Mouse (Mus musculus) cerebellum, adult 11-12 months (tissue): ENCODE measurements around the gene Eef1a1.
"Not testable (repeated sequence)": the region's sequence is repeated elsewhere in the genome, so short reads cannot be mapped to it uniquely, and the experiment has no call there.

ENCODE experiments used
- DNase-seq: peaks from one replicate; pipeline ENCODE4 v3.0.0; 2022

Eef1a1 gene

GRCm38 (mm10) chr9:78488890-78489420 is at the start of gene Eef1a1:
Gene Eef1a1 (minus strand): TSS chr9:78489151.
- DNase-seq: peak; percentile 40

GRCm38 (mm10) chr9:78538421-78538820 is 49.5 kb upstream of the Eef1a1 start:
- no peak for DNase-seq

- peak; percentile 76 for DNase-seq
Measured at GRCm38 (mm10) chr9:78537154-78537873, 48.4 kb upstream of the Eef1a1 start.

GRCm38 (mm10) chr9:78534606-78535005 is 45.7 kb upstream of the Eef1a1 start:
- no peak for DNase-seq

GRCm38 (mm10) chr9:78533296-78533935 is 44.5 kb upstream of the Eef1a1 start:
- DNase-seq: no peak

- no peak for DNase-seq
Measured at GRCm38 (mm10) chr9:78532341-78532819, 43.4 kb upstream of the Eef1a1 start.

- no peak for DNase-seq
Measured at GRCm38 (mm10) chr9:78531816-78532215, 42.9 kb upstream of the Eef1a1 start.

GRCm38 (mm10) chr9:78527767-78528381 is 38.9 kb upstream of the Eef1a1 start:
- DNase-seq: peak; percentile 57

GRCm38 (mm10) chr9:78527301-78527761 is 38.4 kb upstream of the Eef1a1 start:
- DNase-seq: peak; percentile 48

GRCm38 (mm10) chr9:78526206-78526605 is 37.3 kb upstream of the Eef1a1 start:
- DNase-seq: no peak

GRCm38 (mm10) chr9:78525451-78526135 is 36.6 kb upstream of the Eef1a1 start:
- no peak for DNase-seq

- no peak for DNase-seq
Measured at GRCm38 (mm10) chr9:78521689-78522088, 32.7 kb upstream of the Eef1a1 start.

- peak; percentile 58 for DNase-seq
Measured at GRCm38 (mm10) chr9:78520780-78521601, 32.0 kb upstream of the Eef1a1 start.

GRCm38 (mm10) chr9:78520127-78520779 is 31.3 kb upstream of the Eef1a1 start:
- DNase-seq: no peak

GRCm38 (mm10) chr9:78517237-78517636 is 28.3 kb upstream of the Eef1a1 start:
- DNase-seq: not testable (repeated sequence)

GRCm38 (mm10) chr9:78516125-78516524 is 27.2 kb upstream of the Eef1a1 start:
- DNase-seq: no peak

- DNase-seq: no peak
Measured at GRCm38 (mm10) chr9:78514681-78515080, 25.7 kb upstream of the Eef1a1 start.

- DNase-seq: no peak
Measured at GRCm38 (mm10) chr9:78513776-78514500, 25.0 kb upstream of the Eef1a1 start.

- no peak for DNase-seq
Measured at GRCm38 (mm10) chr9:78511705-78512104, 22.8 kb upstream of the Eef1a1 start.

GRCm38 (mm10) chr9:78508106-78508786 is 19.3 kb upstream of the Eef1a1 start:
- DNase-seq: no peak
